Mouse (Mus musculus) hindbrain, embryonic 10.5 days (tissue): ENCODE measurements around the gene Pcbp3. TPM values are rescaled to one million over a fixed set of nuclear protein-coding genes. Genes with fewer than 3 reads are reported as not detected.

ENCODE experiments used
- DNase-seq: peaks from one replicate; pipeline ENCODE4 v3.0.0-alpha.2; 2017; ENCODE audit warnings: low spot score
- H3K27ac ChIP-seq: fragments of 300-500 bp; sonication (generic); 2 replicates; pipeline ENCODE4 v1.5.1; 2016; ENCODE audit warnings: mild to moderate bottlenecking, moderate library complexity
- H3K27me3 ChIP-seq: fragments of 300-500 bp; sonication (generic); 2 replicates; pipeline ENCODE4 v1.6.1; 2016; ENCODE audit warnings: mild to moderate bottlenecking; ENCODE audit not compliant: poor library complexity, insufficient read depth, severe bottlenecking
- H3K36me3 ChIP-seq: fragments of 300-500 bp; sonication (generic); 2 replicates; pipeline ENCODE4 v1.6.1; 2016; ENCODE audit warnings: mild to moderate bottlenecking, moderate library complexity
- H3K4me1 ChIP-seq: fragments of 300-500 bp; sonication (generic); replicated peaks from 2 replicates; pipeline ENCODE4 v1.6.1; 2016; ENCODE audit warnings: mild to moderate bottlenecking
- H3K4me3 ChIP-seq: fragments of 300-500 bp; sonication (generic); 2 replicates; pipeline ENCODE4 v1.5.1; 2016; ENCODE audit warnings: mild to moderate bottlenecking, moderate library complexity
- H3K9me3 ChIP-seq: fragments of 300-500 bp; sonication (generic); 2 replicates; pipeline ENCODE4 v1.6.1; 2016; ENCODE audit warnings: mild to moderate bottlenecking, moderate library complexity
- WGBS: fragments of 180-500 bp; shearing (Covaris S2); methylation state at CpG from one replicate; pipeline ENCODE4 v1.1.7; 2016; 5-methylcytosine and 5-hydroxymethylcytosine counted together
- polyA plus RNA-seq: library from polyadenylated mRNA; unstranded; fragments of >200 nt; fragmentation: Nextera tagmentation; extraction: Ambion mirVana; gene quantifications from 2 replicates; pipeline ENCODE4 v1.2.1, GENCODE M21; 2016

Pcbp3 gene
- polyA plus RNA-seq, 1 experiment from 2014 or later, result 94.7 TPM

- Histone ChIP-seq H3K4me1 (peaks cover 38% of the 10 kb centered on the region), H3K27me3 (no peaks in the 10 kb centered on the region), H3K4me3 (no peak overlapping the region), H3K9me3 (no peaks in the 10 kb centered on the region), H3K27ac (peak overlapping the region; percentile 75), H3K36me3 (no peaks in the 10 kb centered on the region)
- WGBS, result 84% methylated on average over 10 of the region's 10 CpGs
- no peak for DNase-seq
Observed at GRCm38 (mm10) chr10:76808446-76809400, 153.0 kb downstream of the Pcbp3 start.

- no peak for DNase-seq
- peaks cover 23% of the 10 kb centered on the region for H3K36me3 ChIP-seq
- WGBS, result 94% methylated on average over 4 of the region's 4 CpGs
Observed at GRCm38 (mm10) chr10:76802500-76802885, 159.2 kb downstream of the Pcbp3 start.

DNA sequence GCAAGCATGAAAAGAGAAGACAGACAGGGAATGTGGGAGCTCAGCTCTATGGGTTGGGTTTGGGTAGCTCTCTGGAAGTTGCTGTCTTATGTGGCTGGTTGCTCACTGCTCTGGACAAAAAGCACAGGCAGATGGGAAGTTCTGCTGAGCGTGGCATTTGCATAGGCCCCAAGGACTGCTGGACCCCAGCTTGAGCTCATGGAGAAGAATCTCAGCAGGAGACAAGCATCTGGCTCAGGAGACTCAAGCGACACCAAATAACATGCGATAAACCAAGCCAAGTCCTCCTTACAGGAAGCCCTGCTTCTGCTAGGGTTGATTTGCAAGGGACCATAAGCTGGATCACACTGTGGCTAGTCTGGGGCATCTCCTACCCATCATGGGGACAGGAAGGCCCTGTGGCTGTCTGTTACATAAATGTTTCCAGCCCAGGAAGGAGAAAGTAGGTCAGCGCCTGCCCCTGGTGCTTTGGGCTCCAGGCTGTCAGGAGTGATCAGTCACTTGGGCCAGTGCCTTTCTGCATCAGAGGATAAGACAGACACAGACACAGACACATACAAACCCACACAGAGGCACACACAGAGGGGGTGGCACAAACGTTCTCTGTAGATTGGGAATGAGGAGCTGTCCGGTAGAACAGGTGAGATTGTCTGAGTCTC, 159.7 kb downstream of the Pcbp3 start:
- Histone ChIP-seq H3K4me1 (peaks cover 10% of the 10 kb centered on the region), H3K27me3 (no peaks in the 10 kb centered on the region), H3K4me3 (no peak overlapping the region), H3K9me3 (no peaks in the 10 kb centered on the region), H3K36me3 (peaks cover 27% of the 10 kb centered on the region), H3K27ac (peak overlapping the region; percentile 6; the same call in 1 of the 2 replicates)
- DNase-seq, result no peak
- WGBS, result 81% methylated on average over 6 of the region's 6 CpGs

More at GRCm38 (mm10) chr10:76802500-76802885, 159.2 kb downstream of the Pcbp3 start:
- no peaks in the 10 kb centered on the region for H3K27me3 ChIP-seq
- 0 out of 2 replicates have a peak overlapping the region, but pooled peaks have one; percentile 6 for H3K27ac ChIP-seq
- no peak overlapping the region for H3K4me3 ChIP-seq
- H3K9me3 ChIP-seq, result no peaks in the 10 kb centered on the region
- H3K4me1 ChIP-seq, result peaks cover 14% of the 10 kb centered on the region

DNA sequence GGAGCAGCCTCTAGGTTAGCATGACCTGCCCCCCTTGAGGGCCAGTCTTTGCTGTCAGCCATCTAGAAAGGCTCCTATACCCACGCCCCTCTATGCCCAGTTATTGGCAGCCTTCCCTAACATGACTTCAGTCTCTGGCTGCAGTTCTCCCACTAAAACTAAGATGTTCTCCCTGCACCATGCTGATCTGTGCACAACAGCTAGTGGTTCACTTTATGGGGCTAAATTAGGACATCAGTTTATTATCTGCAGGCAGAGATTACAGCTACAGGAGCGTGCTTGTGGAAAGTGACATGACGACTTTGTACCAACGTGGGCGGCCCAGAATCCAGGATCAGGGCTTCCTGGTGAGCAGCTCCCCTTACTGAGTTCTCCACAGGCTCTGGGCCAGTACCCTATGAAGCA, 160.4 kb downstream of the Pcbp3 start:
- WGBS, result 91% methylated on average over 5 of the region's 5 CpGs
- H3K27me3 ChIP-seq, result no peaks in the 10 kb centered on the region

GRCm38 (mm10) chr10:76798751-76799585, 162.7 kb downstream of the Pcbp3 start:
- DNase-seq, result no peak
- no peaks in the 10 kb centered on the region for H3K9me3 ChIP-seq
- peaks cover 33% of the 10 kb centered on the region for H3K36me3 ChIP-seq
- H3K4me1 ChIP-seq, result peaks cover 9% of the 10 kb centered on the region
- no peak overlapping the region for H3K27ac ChIP-seq
- no peaks in the 10 kb centered on the region for H3K27me3 ChIP-seq
- no peak overlapping the region for H3K4me3 ChIP-seq
- 87% methylated on average over 17 of the region's 17 CpGs for WGBS

More for the DNA sequence above, 160.4 kb downstream of the Pcbp3 start:
- no peak for DNase-seq
- 0 out of 2 replicates have a peak overlapping the region, but pooled peaks have one; percentile 6 for H3K27ac ChIP-seq
- peaks cover 9% of the 10 kb centered on the region for H3K4me1 ChIP-seq
- no peaks in the 10 kb centered on the region for H3K9me3 ChIP-seq
- H3K36me3 ChIP-seq, result peaks cover 32% of the 10 kb centered on the region
- no peak overlapping the region for H3K4me3 ChIP-seq

DNA sequence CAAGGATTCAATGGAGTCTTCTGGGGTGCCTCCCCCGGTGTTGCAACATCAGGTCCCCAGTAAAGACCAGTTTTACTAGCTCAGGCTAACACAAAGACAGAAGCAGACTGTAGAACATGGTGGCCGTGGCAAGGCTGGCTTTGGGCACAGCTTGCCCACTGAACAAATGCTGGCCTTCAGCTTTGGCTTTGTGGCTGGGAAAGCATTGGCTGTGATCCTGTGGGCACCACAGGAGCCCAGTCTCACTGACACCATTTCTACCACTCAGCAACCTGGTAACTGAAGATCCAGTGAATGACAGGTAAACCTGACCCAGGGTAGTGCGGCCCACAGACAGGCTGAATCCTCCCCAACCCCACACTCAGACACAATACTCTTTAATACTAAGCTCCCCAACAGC, 167.6 kb downstream of the Pcbp3 start:
- Histone ChIP-seq H3K4me1 (no peaks in the 10 kb centered on the region), H3K36me3 (peaks cover 33% of the 10 kb centered on the region), H3K9me3 (no peaks in the 10 kb centered on the region), H3K27ac (no peak overlapping the region), H3K27me3 (no peaks in the 10 kb centered on the region), H3K4me3 (no peak overlapping the region)
- WGBS, result 91% methylated on average over 3 of the region's 3 CpGs
- DNase-seq, result no peak

GRCm38 (mm10) chr10:76791475-76791874, 170.2 kb downstream of the Pcbp3 start:
- Histone ChIP-seq H3K27ac (no peak overlapping the region), H3K9me3 (no peaks in the 10 kb centered on the region), H3K27me3 (no peaks in the 10 kb centered on the region), H3K36me3 (peaks cover 33% of the 10 kb centered on the region), H3K4me1 (no peaks in the 10 kb centered on the region), H3K4me3 (no peak overlapping the region)
- 77% methylated on average over 1 of the region's 1 CpGs for WGBS
- peak; percentile 21 for DNase-seq

DNA sequence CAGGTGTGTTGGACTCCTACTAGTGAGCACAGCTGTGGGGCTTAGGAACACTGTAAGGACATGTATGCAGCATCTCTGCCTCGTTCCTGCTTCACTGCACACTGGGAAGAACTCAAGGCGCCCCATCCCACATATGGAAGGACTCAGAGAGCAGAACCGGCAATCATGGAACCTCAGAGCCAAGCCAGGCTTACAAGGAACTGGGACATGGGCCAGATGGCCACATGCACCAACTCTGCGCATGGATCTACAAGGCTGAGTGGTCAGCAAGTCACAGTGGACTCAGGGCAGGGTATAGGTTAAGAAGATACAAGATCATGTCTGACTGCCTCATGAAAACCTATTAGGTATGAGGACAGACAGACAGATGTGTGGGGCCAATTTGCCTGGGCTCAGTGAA, 171.8 kb downstream of the Pcbp3 start:
- peaks cover 35% of the 10 kb centered on the region for H3K36me3 ChIP-seq
- no peaks in the 10 kb centered on the region for H3K4me1 ChIP-seq
- no peaks in the 10 kb centered on the region for H3K27me3 ChIP-seq
- no peak overlapping the region for H3K4me3 ChIP-seq
- DNase-seq, result no peak
- H3K27ac ChIP-seq, result no peak overlapping the region
- H3K9me3 ChIP-seq, result no peaks in the 10 kb centered on the region
- 93% methylated on average over 4 of the region's 4 CpGs for whole genome bisulfite sequencing

DNA sequence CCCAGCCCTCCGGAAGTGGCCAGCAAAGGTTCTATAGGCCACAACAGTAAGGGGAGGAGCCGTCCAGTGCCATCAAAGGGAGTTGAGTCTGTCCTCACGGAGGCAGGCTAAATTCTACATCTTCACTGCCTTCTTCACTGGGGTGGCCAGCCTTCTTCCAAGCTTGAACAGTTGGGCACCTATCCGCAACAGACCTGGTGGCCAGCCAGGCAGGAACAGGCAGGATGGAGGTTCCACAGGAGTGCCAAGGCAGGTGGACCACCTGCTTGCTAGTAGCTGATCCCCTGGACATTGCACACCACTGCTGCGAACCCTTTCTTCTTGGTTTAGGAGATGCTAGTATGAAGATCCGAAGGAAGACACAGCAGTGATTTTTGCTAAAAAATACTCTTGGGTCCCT, 176.4 kb downstream of the Pcbp3 start:
- H3K4me3 ChIP-seq, result no peak overlapping the region
- peaks cover 38% of the 10 kb centered on the region for H3K36me3 ChIP-seq
- no peaks in the 10 kb centered on the region for H3K4me1 ChIP-seq
- no peaks in the 10 kb centered on the region for H3K27me3 ChIP-seq
- H3K9me3 ChIP-seq, result no peaks in the 10 kb centered on the region
- H3K27ac ChIP-seq, result no peak overlapping the region
- no peak for DNase-seq
- 87% methylated on average over 6 of the region's 6 CpGs for WGBS

DNA sequence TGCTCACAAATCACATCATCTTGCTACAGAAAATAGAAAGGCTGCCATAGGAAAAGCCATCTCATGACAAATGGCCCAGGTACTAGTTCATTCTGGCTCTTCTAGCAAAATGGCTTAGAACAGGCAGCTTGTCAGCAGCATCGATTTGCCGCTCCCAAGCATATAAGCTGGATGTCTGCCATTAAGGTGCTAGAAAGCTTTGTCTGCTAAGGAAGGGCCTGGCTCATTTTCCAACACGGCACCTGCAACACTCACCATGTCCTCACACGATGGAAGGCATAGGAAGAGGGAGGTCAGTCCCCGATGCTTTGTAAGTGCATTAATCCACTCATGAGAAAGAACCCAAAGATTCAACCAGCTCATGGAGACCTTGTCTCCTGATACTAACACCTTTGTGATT, 182.5 kb downstream of the Pcbp3 start:
- Histone ChIP-seq H3K27me3 (no peaks in the 10 kb centered on the region), H3K36me3 (peaks cover 12% of the 10 kb centered on the region; the same call in 1 of the 2 replicates), H3K4me1 (no peaks in the 10 kb centered on the region), H3K27ac (no peak overlapping the region), H3K9me3 (no peaks in the 10 kb centered on the region), H3K4me3 (no peak overlapping the region)
- 94% methylated on average over 5 of the region's 5 CpGs for WGBS
- no peak for DNase-seq

- 93% methylated on average over 3 of the region's 3 CpGs for WGBS
- Histone ChIP-seq H3K4me1 (no peaks in the 10 kb centered on the region), H3K27ac (no peak overlapping the region), H3K36me3 (peaks cover 47% of the 10 kb centered on the region), H3K27me3 (no peaks in the 10 kb centered on the region), H3K4me3 (no peak overlapping the region), H3K9me3 (0 out of 2 replicates have a peak, but pooled peaks cover 2% of the 10 kb centered on the region)
- no peak for DNase-seq
Observed at GRCm38 (mm10) chr10:76771624-76772023, 190.1 kb downstream of the Pcbp3 start.

DNA sequence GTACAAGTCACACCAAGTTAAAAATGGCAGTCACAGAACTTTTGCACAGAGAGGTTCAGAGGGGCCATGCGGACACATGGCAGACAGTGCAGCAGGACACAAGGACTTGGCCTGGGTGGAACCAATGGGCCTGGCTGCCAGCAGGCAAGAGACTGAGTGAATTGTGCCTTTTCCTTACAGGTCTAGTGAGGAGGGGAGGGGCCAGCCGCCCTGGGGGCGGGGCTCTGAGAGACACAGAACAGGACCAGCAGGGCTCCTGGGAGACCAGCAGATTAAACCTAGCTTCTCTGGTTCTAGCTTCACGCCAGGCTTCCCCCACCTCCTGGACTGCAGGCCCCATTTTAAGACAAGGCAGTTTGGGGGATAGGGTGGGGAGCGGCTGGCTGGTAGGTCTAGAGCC, 190.6 kb downstream of the Pcbp3 start:
- no peak for DNase-seq
- no peak overlapping the region for H3K4me3 ChIP-seq
- H3K27ac ChIP-seq, result no peak overlapping the region
- H3K27me3 ChIP-seq, result no peaks in the 10 kb centered on the region
- peaks cover 49% of the 10 kb centered on the region for H3K36me3 ChIP-seq
- 0 out of 2 replicates have a peak, but pooled peaks cover 2% of the 10 kb centered on the region for H3K9me3 ChIP-seq
- WGBS, result 60% methylated on average over 5 of the region's 5 CpGs
- no peaks in the 10 kb centered on the region for H3K4me1 ChIP-seq
